ENCODE assay signal across 9 mouse cellular contexts in the genomic region with DNA sequence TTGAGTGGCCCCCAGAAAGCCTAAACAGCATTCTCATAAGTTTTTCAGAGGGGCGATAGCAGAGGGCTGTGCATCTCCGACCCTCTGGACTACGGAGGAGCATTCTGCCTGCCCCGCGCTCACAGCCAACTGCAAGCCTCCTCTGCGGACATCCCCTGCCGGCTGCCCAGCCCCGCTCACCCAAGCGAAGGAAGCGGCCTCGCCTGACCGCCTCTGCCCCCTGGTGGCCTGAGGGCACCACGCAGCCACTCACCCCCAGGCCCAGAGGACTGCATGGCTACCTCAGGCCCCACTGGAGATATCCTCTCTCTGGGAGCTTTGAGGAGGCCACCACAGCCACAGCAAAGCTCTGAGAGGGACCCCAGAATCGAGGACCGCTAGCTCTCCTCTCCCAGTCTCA. TPM values are rescaled to one million over a fixed set of nuclear protein-coding genes. Genes with fewer than 3 reads are reported as not detected.
DNase-seq lines count a peak whose midpoint lies in the region; ATAC-seq and TF ChIP-seq lines count a peak whose summit lies in the region.
"Had no signal": no experiment of that assay in that cellular context is flagged by ENCODE, and none has a peak within 500 bp of the region (broad histone marks: within the 10 kb centered on the region; RNA-seq: fewer than 3 reads in every experiment).

No protein-coding gene starts in this region.

- H3K4me2 ChIP-seq in forebrain, embryonic 16.5 days (ENCODE audit: low read length) = peak overlapping the region; percentile 39

- no peak overlapping the region for H3K9ac ChIP-seq in MEL (ENCODE audit: control insufficient read depth, low read depth, low read length, poor library complexity, severe bottlenecking)
- peak overlapping the region; percentile 40 for H3K9ac ChIP-seq in forebrain, embryonic 16.5 days (replicated peaks; ENCODE audit: low read depth, low read length)

- intact Hi-C loops in heart, postnatal 36 days (cut with DNase I) = loop anchor here (1.0 kb wide), 2 partner anchors 439 to 490 kb away; no protein-coding TSS in a partner anchor

- DNase-seq in MEL (ENCODE audit: low read depth, low spot score) = no peak
- peak; percentile 40 to 68 for DNase-seq in cerebellum, adult 2 months
- peak; percentile 65 to 77 for DNase-seq in heart, postnatal 36 days
- peak; percentile 46 to 60 for DNase-seq in layer of hippocampus, adult 18-20 months (ENCODE audit: low spot score in 2 of 2)
- peak; percentile 86 for DNase-seq in lung, postnatal 10 days
- DNase-seq in ovary, postnatal 14 days (ENCODE audit: low spot score) = peak; percentile 83
- peak; percentile 63 for DNase-seq in thymus, postnatal 25 days

- H3K27ac ChIP-seq in MEL (ENCODE audit: control insufficient read depth, low read depth, low read length) = no peak overlapping the region
- H3K27ac ChIP-seq in cerebellum, adult 2 months (ENCODE audit: insufficient read depth, low read length) = no peak overlapping the region
- peak overlapping the region; percentile 72 for H3K27ac ChIP-seq in forebrain, embryonic 16.5 days (ENCODE audit: low read length)

- peak in 2 of 3 experiments; percentile 3 to 41; a peak in 3 of 6 replicates for TF ChIP-seq CTCF in MEL (IDR thresholded peaks at IDR 0.05 in 2 of 3, conservative IDR thresholded peaks at IDR 0.05 in 1 of 3; ENCODE audit: control insufficient read depth in 1 of 3, insufficient read depth in 1 of 3, low read depth in 2 of 3, low read length in 3 of 3, poor library complexity in 1 of 3, severe bottlenecking in 1 of 3)
- peak; percentile 77 for TF ChIP-seq CTCF in cerebellum, adult 2 months (IDR thresholded peaks at IDR 0.05; ENCODE audit: borderline replicate concordance, insufficient read depth, low read depth, low read length)

- no peaks in the 10 kb centered on the region for H3K79me2 ChIP-seq in MEL (ENCODE audit: control insufficient read depth, insufficient read depth, low read length, poor library complexity)

- TF ChIP-seq RAD21 in MEL (IDR thresholded peaks at IDR 0.05; ENCODE audit: low read depth, low read length) = no peak

- no peak for TF ChIP-seq POLR2A in MEL (IDR thresholded peaks at IDR 0.05; ENCODE audit: control insufficient read depth in 1 of 2, insufficient read depth in 1 of 2, low read depth in 1 of 2, low read length in 2 of 2, poor library complexity in 1 of 2)
- no peak for TF ChIP-seq POLR2A in cerebellum, adult 2 months (IDR thresholded peaks at IDR 0.05; ENCODE audit: borderline replicate concordance, insufficient read depth, low read length)

- 6% methylated on average over 15 of the region's 15 CpGs for WGBS in cerebellum, adult 2 months
- WGBS in forebrain, embryonic 16.5 days = 5% methylated on average over 15 of the region's 15 CpGs

- no peaks in the 10 kb centered on the region for H3K27me3 ChIP-seq in MEL (ENCODE audit: control insufficient read depth in 1 of 2, insufficient read depth in 2 of 2, low read length in 2 of 2)
- H3K27me3 ChIP-seq in cerebellum, adult 2 months (ENCODE audit: control insufficient read depth, insufficient read depth, low read length) = no peaks in the 10 kb centered on the region
- H3K27me3 ChIP-seq in forebrain, embryonic 16.5 days (replicated peaks; ENCODE audit: control insufficient read depth, insufficient read depth, low read length) = no peaks in the 10 kb centered on the region

- H3K4me1 ChIP-seq in MEL (ENCODE audit: control insufficient read depth in 1 of 2, insufficient read depth in 2 of 2, low read length in 2 of 2) = no peaks in the 10 kb centered on the region
- no peaks in the 10 kb centered on the region for H3K4me1 ChIP-seq in cerebellum, adult 2 months (ENCODE audit: control insufficient read depth, insufficient read depth, low read length)
- peaks cover 25% of the 10 kb centered on the region for H3K4me1 ChIP-seq in forebrain, embryonic 16.5 days (replicated peaks; ENCODE audit: control insufficient read depth, insufficient read depth, low read length)

- peak; percentile 63 for ATAC-seq in forebrain, embryonic 16.5 days

- TF ChIP-seq EP300 in MEL (IDR thresholded peaks at IDR 0.05; ENCODE audit: low read depth in 1 of 2, low read length in 2 of 2) = no peak

- no peaks in the 10 kb centered on the region for H3K9me3 ChIP-seq in MEL (replicated peaks; ENCODE audit: insufficient read depth, low read length)
- no peaks in the 10 kb centered on the region for H3K9me3 ChIP-seq in forebrain, embryonic 16.5 days (ENCODE audit: control insufficient read depth, low read length)

- no peaks in the 10 kb centered on the region for H3K36me3 ChIP-seq in MEL (ENCODE audit: control insufficient read depth in 1 of 2, insufficient read depth in 2 of 2, low read length in 2 of 2)
- no peaks in the 10 kb centered on the region for H3K36me3 ChIP-seq in forebrain, embryonic 16.5 days (ENCODE audit: control insufficient read depth, insufficient read depth)

- H3K4me3 ChIP-seq in MEL (ENCODE audit: control insufficient read depth in 1 of 2, insufficient read depth in 1 of 2, low read depth in 2 of 2, low read length in 2 of 2) = no peak overlapping the region
- no peak overlapping the region for H3K4me3 ChIP-seq in cerebellum, adult 2 months (replicated peaks; ENCODE audit: insufficient read depth, low read depth, low read length)
- H3K4me3 ChIP-seq in forebrain, embryonic 16.5 days (replicated peaks; ENCODE audit: low read length) = no peak overlapping the region
- H3K4me3 ChIP-seq: erythroblast, embryonic 14.5 days had no signal

TF ChIP-seq in MEL, 35 proteins besides CTCF, POLR2A, EP300 and RAD21:
- TF ChIP-seq NELFE (IDR thresholded peaks at IDR 0.05; ENCODE audit: low read depth, low read length) (no peak), ZKSCAN1 (IDR thresholded peaks at IDR 0.05; ENCODE audit: low read depth, low read length) (no peak)

RNA-seq across cellular contexts. Expression of a gene that starts 58.8 kb away (rescaled TPM):
- not detected in 2 replicates for total RNA-seq in MEL (2012; rRNA removed)
- not detected for polyA plus RNA-seq in MEL (2012; ENCODE audit: insufficient read depth in 1 of 2, insufficient read length in 2 of 2, low read depth in 1 of 2, low replicate concordance in 2 of 2, missing spikeins in 1 of 2)
- 23.7 and 26.6 TPM in 2 replicates for polyA plus RNA-seq in cerebellum, adult 2 months (2012; rRNA removed)
- 21.2 and 34.2 TPM in 2 replicates for polyA plus RNA-seq in forebrain, embryonic 16.5 days (2015; fragmentation: Nextera tagmentation; extraction: Ambion mirVana)
- total RNA-seq in heart, postnatal 36 days (2021) = under 1 TPM; 0.22 to 1.00 TPM
- 10 to 100 TPM in 1 of 2 experiments, 1 to 10 TPM in 1; 10.0 to 12.9 TPM for total RNA-seq in layer of hippocampus, adult 18-20 months (2021)

Comparison
In these comparisons a context has a peak if more than half of its experiments do, and no peak if none do; other contexts are left out.
1. RNA of a gene that starts 58.8 kb away (total RNA-seq): 10.0 to 12.9 TPM in layer of hippocampus, adult 18-20 months; 0.22 to 1.00 TPM in heart, postnatal 36 days and not detected in MEL; every median in the first group is over 4 times any median in the second.